Mouse (Mus musculus): ENCODE data around the gene Armc8.

DNA sequence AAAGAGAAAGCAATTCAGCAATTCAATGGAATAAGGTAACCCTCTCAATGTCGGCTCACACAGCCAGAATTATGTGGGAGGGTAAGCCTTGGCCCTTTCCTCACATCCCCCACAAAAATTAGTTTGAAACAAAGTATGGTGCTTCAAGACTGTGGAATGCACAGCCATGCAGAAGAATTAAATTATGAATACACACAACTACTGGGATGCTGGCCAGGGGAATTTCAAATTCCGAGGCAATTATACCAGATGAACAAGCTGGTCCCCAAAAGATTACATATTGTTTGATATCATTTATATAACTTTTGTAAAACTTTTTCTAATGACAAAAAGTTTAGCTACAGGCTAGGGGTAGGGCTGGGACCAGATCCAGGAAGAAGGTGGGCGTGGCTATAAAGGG is 121.4 kb downstream of the Armc8 start:
- no peak for TF ChIP-seq POLR2A (IDR thresholded peaks at IDR 0.05; ENCODE audit: borderline replicate concordance, control insufficient read depth, low read depth, low read length)
- TF ChIP-seq CTCF (IDR thresholded peaks at IDR 0.05; ENCODE audit: control insufficient read depth, insufficient read depth, low read length), result no peak

Measured in bone marrow, adult 2 months (tissue).